Mouse (Mus musculus) heart, embryonic 11.5 days (tissue): ENCODE results near the gene Tnfaip6. TPM values are rescaled to one million over a fixed set of nuclear protein-coding genes. Genes with fewer than 3 reads are reported as not detected.

ENCODE experiments used
- ATAC-seq: fragments of 200-750 bp; cut with Nextera tagmentation; replicated peaks from 2 replicates; pipeline ENCODE4 v1.8.0; 2017; ENCODE audit warnings: moderate library complexity; ENCODE audit not compliant: insufficient number of reproducible peaks, low FRiP score, low TSS enrichment
- H3K27ac ChIP-seq: fragments of 300-500 bp; sonication (generic); 2 replicates; pipeline ENCODE4 v1.5.1; 2014; ENCODE audit warnings: mild to moderate bottlenecking, low read depth, low read length
- H3K27me3 ChIP-seq: fragments of 300-500 bp; sonication (generic); 2 replicates; pipeline ENCODE4 v1.6.1; 2014; ENCODE audit warnings: mild to moderate bottlenecking, low read length, mixed read lengths; ENCODE audit not compliant: control insufficient read depth, insufficient read depth
- H3K36me3 ChIP-seq: fragments of 300-500 bp; sonication (generic); 2 replicates; pipeline ENCODE4 v1.6.1; 2014; ENCODE audit warnings: mild to moderate bottlenecking, low read length, moderate library complexity, mixed read lengths; ENCODE audit not compliant: control insufficient read depth, insufficient read depth
- H3K4me1 ChIP-seq: fragments of 300-500 bp; sonication (generic); 2 replicates; pipeline ENCODE4 v1.6.1; 2014; ENCODE audit warnings: low read length; ENCODE audit not compliant: control insufficient read depth, insufficient read depth
- H3K4me2 ChIP-seq: fragments of 300-500 bp; sonication (generic); 2 replicates; pipeline ENCODE4 v1.6.1; 2014; ENCODE audit warnings: mild to moderate bottlenecking, moderate library complexity
- H3K4me3 ChIP-seq: fragments of 300-500 bp; sonication (generic); 2 replicates; pipeline ENCODE4 v1.5.1; 2014; ENCODE audit warnings: low read depth, low read length
- H3K9ac ChIP-seq: fragments of 300-500 bp; sonication (generic); 2 replicates; pipeline ENCODE4 v1.6.1; 2014; ENCODE audit warnings: mild to moderate bottlenecking, low read depth, low read length, moderate library complexity
- H3K9me3 ChIP-seq: fragments of 300-500 bp; sonication (generic); replicated peaks from 2 replicates; pipeline ENCODE4 v1.6.1; 2016; ENCODE audit warnings: low read length; ENCODE audit not compliant: control insufficient read depth
- WGBS: fragments of 180-500 bp; shearing (Covaris S2); extraction: QIAGEN DNeasy Blood & Tissue Kit; methylation state at CpG from one replicate; pipeline ENCODE4 v1.1.7; 2014; ENCODE audit not compliant: insufficient replicate concordance; 5-methylcytosine and 5-hydroxymethylcytosine counted together
- polyA plus RNA-seq: library from polyadenylated mRNA; unstranded; fragments of >200 nt; fragmentation: Nextera tagmentation; extraction: Ambion mirVana; gene quantifications from 2 replicates; pipeline ENCODE4 v1.2.1, GENCODE M21; 2014

Gene Tnfaip6
- polyA plus RNA-seq, 1 experiment from 2014 or later: 4.9 TPM

GRCm38 (mm10) chr2:52057099-52057498 is 19.3 kb downstream of the Tnfaip6 start:
- no peak for ATAC-seq
- Histone ChIP-seq H3K9me3 (no peaks in the 10 kb centered on the region), H3K4me3 (no peak overlapping the region), H3K27me3 (no peaks in the 10 kb centered on the region), H3K36me3 (no peaks in the 10 kb centered on the region), H3K27ac (no peak overlapping the region), H3K4me1 (peaks cover 3% of the 10 kb centered on the region; the same call in 1 of the 2 replicates), H3K9ac (no peak overlapping the region), H3K4me2 (no peak overlapping the region)
- WGBS: 38% methylated on average over 1 of the region's 1 CpGs

GRCm38 (mm10) chr2:52057681-52058080 is 19.9 kb downstream of the Tnfaip6 start:
- Histone ChIP-seq H3K9ac (no peak overlapping the region), H3K36me3 (no peaks in the 10 kb centered on the region), H3K4me2 (no peak overlapping the region), H3K9me3 (no peaks in the 10 kb centered on the region), H3K27me3 (no peaks in the 10 kb centered on the region), H3K4me1 (peaks cover 3% of the 10 kb centered on the region; the same call in 1 of the 2 replicates), H3K27ac (no peak overlapping the region), H3K4me3 (no peak overlapping the region)
- ATAC-seq: no peak

- ATAC-seq: no peak
- Histone ChIP-seq H3K4me1 (0 out of 2 replicates have a peak, but pooled peaks cover 4% of the 10 kb centered on the region), H3K36me3 (no peaks in the 10 kb centered on the region), H3K27ac (no peak overlapping the region), H3K4me2 (no peak overlapping the region), H3K9ac (no peak overlapping the region), H3K9me3 (no peaks in the 10 kb centered on the region), H3K27me3 (no peaks in the 10 kb centered on the region), H3K4me3 (no peak overlapping the region)
- 85% methylated on average over 1 of the region's 1 CpGs for WGBS
These were observed 30.8 kb downstream of the Tnfaip6 start for GRCm38 (mm10) chr2:52068641-52069040.

DNA sequence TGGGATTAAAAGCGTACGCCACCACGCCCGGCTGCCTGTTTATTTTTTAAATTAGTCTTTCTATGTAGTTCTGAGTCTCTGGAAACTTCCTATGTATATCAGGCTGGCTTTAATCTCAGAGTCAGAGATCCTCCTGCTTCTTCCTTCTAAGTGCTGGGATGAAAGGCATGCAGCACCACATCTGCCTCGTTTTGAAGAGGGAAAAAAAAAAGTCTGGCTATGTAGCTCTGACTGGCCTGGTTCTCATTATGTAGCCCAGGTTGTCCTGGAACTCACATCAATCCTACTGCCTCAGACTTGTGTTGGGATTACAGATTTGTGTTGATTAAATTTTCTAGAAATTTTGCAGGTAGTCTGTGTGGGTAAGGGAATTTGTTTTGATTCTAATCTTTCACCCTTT is 33.0 kb downstream of the Tnfaip6 start:
- H3K4me2 ChIP-seq: no peak overlapping the region
- no peaks in the 10 kb centered on the region for H3K27me3 ChIP-seq
- ATAC-seq: no peak
- H3K36me3 ChIP-seq: peaks cover 7% of the 10 kb centered on the region; the same call in 1 of the 2 replicates
- H3K4me3 ChIP-seq: no peak overlapping the region
- no peak overlapping the region for H3K9ac ChIP-seq
- H3K9me3 ChIP-seq: no peaks in the 10 kb centered on the region
- WGBS: 79% methylated on average over 5 of the region's 5 CpGs
- 0 out of 2 replicates have a peak, but pooled peaks cover 7% of the 10 kb centered on the region for H3K4me1 ChIP-seq
- H3K27ac ChIP-seq: no peak overlapping the region

- Histone ChIP-seq H3K9me3 (no peaks in the 10 kb centered on the region), H3K36me3 (peaks cover 7% of the 10 kb centered on the region; the same call in 1 of the 2 replicates), H3K27ac (no peak overlapping the region), H3K4me2 (no peak overlapping the region), H3K9ac (no peak overlapping the region; the same call in 1 of the 2 replicates), H3K4me3 (no peak overlapping the region), H3K4me1 (0 out of 2 replicates have a peak, but pooled peaks cover 7% of the 10 kb centered on the region), H3K27me3 (no peaks in the 10 kb centered on the region)
- WGBS: 49% methylated on average over 13 of the region's 13 CpGs
- no peak for ATAC-seq
These were observed 33.6 kb downstream of the Tnfaip6 start for GRCm38 (mm10) chr2:52071241-52071991.

GRCm38 (mm10) chr2:52072065-52072490 is 34.3 kb downstream of the Tnfaip6 start:
- no peak for ATAC-seq

GRCm38 (mm10) chr2:52072491-52073140 is 34.8 kb downstream of the Tnfaip6 start, which contains the start of gene Rif1:
Rif1 (plus strand) TSS chr2:52072832.
- Histone ChIP-seq H3K27me3 (no peaks in the 10 kb centered on the region), H3K9me3 (no peaks in the 10 kb centered on the region), H3K27ac (peak within 1 kb of the TSS; percentile 63), H3K9ac (peak within 1 kb of the TSS; percentile 90), H3K4me3 (peak within 1 kb of the TSS; percentile 93), H3K36me3 (peaks cover 13% of the 10 kb centered on the region), H3K4me2 (peak within 1 kb of the TSS; percentile 72), H3K4me1 (0 out of 2 replicates have a peak, but pooled peaks cover 7% of the 10 kb centered on the region)
- under 1% methylated on average over 65 of the region's 72 CpGs for WGBS
- ATAC-seq: peak; percentile 96

More at GRCm38 (mm10) chr2:52072065-52072490, 34.3 kb downstream of the Tnfaip6 start:
- Histone ChIP-seq H3K36me3 (peaks cover 9% of the 10 kb centered on the region; the same call in 1 of the 2 replicates), H3K4me2 (peak overlapping the region; percentile 72), H3K27me3 (no peaks in the 10 kb centered on the region), H3K9me3 (no peaks in the 10 kb centered on the region), H3K4me3 (peak overlapping the region; percentile 93), H3K27ac (peak overlapping the region; percentile 63), H3K4me1 (0 out of 2 replicates have a peak, but pooled peaks cover 7% of the 10 kb centered on the region), H3K9ac (peak overlapping the region; percentile 90)
- 6% methylated on average over 10 of the region's 10 CpGs for WGBS

DNA sequence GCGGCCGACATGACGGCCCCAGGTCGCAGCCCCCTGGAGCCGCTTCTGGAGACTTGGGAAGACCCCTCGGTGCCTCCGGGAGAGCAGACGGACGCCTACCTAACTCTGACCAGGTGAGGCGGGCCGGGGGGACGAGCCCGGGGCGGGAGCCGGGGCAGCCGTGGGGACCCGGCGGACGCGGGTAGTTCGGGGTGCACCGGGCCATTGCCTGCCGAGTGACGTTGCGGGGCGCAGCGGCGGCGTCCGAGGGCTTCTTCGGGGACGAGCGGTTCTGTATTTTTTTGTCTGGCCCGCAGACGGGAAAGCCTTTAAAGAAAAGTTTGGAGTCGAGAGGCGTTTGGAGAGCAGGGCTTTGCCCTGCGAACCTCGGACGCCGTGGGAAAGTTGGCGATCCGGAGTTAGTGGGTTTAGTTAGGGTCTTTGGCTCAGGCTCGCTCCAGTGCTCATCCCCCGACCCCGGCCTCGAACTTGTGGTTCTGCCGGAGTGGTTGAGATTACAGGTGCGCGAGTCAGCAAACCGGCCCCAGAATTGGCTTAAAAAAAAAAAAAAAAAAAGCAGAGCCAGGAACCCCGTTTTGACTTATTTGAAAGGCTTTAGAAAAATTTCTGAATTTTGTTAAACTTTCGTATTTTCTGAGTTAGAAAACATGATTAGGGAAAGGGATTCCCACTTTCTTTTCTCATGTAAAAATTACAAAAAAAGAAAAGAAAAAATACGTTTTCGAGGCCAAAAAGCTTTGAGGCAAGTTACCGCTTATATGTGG is 35.5 kb downstream of the Tnfaip6 start:
- Histone ChIP-seq H3K9me3 (no peaks in the 10 kb centered on the region), H3K4me2 (peak overlapping the region; percentile 72), H3K4me3 (peak overlapping the region; percentile 93), H3K27me3 (no peaks in the 10 kb centered on the region), H3K27ac (peak overlapping the region; percentile 63), H3K36me3 (peaks cover 13% of the 10 kb centered on the region), H3K9ac (peak overlapping the region; percentile 90), H3K4me1 (0 out of 2 replicates have a peak, but pooled peaks cover 7% of the 10 kb centered on the region)
- peak; percentile 70; the same call in 1 of the 2 replicates for ATAC-seq
- WGBS: 2% methylated on average over 53 of the region's 56 CpGs
